In genomic region chr7:44958208-44958607, GRCm38 (mm10) we compare ENCODE assay signal across 10 mouse cellular contexts. TPM values are rescaled to one million over a fixed set of nuclear protein-coding genes. Genes with fewer than 3 reads are reported as not detected.
DNase-seq lines count a peak whose midpoint lies in the region; ATAC-seq lines count a peak whose summit lies in the region.
"Had no signal": no experiment of that assay in that cellular context is flagged by ENCODE, and none has a peak within 500 bp of the region (broad histone marks: within the 10 kb centered on the region; RNA-seq: fewer than 3 reads in every experiment).

No protein-coding gene starts in this region.

- WGBS in midbrain, embryonic 14.5 days, result 56% methylated on average over 7 of the region's 7 CpGs
- 51% methylated on average over 7 of the region's 7 CpGs for WGBS in midbrain, embryonic 13.5 days

- H3K27ac ChIP-seq in midbrain, embryonic 14.5 days (replicated peaks; ENCODE audit: low read depth, low read length), result no peak overlapping the region
- no peak overlapping the region for H3K27ac ChIP-seq in midbrain, embryonic 13.5 days
- H3K27ac ChIP-seq: midbrain, embryonic 12.5 days had no signal

- no peaks in the 10 kb centered on the region for H3K27me3 ChIP-seq in midbrain, embryonic 14.5 days (ENCODE audit: control insufficient read depth, insufficient read depth, low read length)
- no peaks in the 10 kb centered on the region for H3K27me3 ChIP-seq in midbrain, embryonic 13.5 days
- H3K27me3 ChIP-seq: midbrain, embryonic 12.5 days had no signal

- H3K9ac ChIP-seq in midbrain, embryonic 14.5 days (replicated peaks; ENCODE audit: low read length), result no peak overlapping the region
- H3K9ac ChIP-seq in midbrain, embryonic 13.5 days (replicated peaks), result no peak overlapping the region
- H3K9ac ChIP-seq: midbrain, embryonic 12.5 days had no signal

- H3K4me2 ChIP-seq in midbrain, embryonic 14.5 days (ENCODE audit: low read length), result no peak overlapping the region
- no peak overlapping the region for H3K4me2 ChIP-seq in midbrain, embryonic 13.5 days (replicated peaks)
- H3K4me2 ChIP-seq: midbrain, embryonic 12.5 days had no signal

- DNase-seq in gastrocnemius, adult 18-20 months (ENCODE audit: low spot score), result peak; percentile 47
- no peak for DNase-seq in gastrocnemius, postnatal 10 days
- DNase-seq in midbrain, embryonic 14.5 days, result peak; percentile 70
- peak; percentile 52 to 67 for DNase-seq in adrenal gland, postnatal 36 days
- peak; percentile 65 to 77 for DNase-seq in kidney, postnatal 4 days
- peak; percentile 34 for DNase-seq in thymus, postnatal 25 days
- DNase-seq in urinary bladder, postnatal 25 days (ENCODE audit: low spot score), result no peak

- H3K4me1 ChIP-seq in midbrain, embryonic 14.5 days (ENCODE audit: control insufficient read depth, insufficient read depth, low read length), result no peaks in the 10 kb centered on the region
- H3K4me1 ChIP-seq in midbrain, embryonic 13.5 days (replicated peaks), result 0 out of 2 replicates have a peak, but pooled peaks cover under 1% of the 10 kb centered on the region
- H3K4me1 ChIP-seq: midbrain, embryonic 12.5 days had no signal

- ATAC-seq in midbrain, embryonic 14.5 days (ENCODE audit: low FRiP score, low TSS enrichment), result no peak
- ATAC-seq in midbrain, embryonic 13.5 days, result no peak

- H3K9me3 ChIP-seq in midbrain, embryonic 14.5 days (ENCODE audit: control insufficient read depth, low read length), result no peaks in the 10 kb centered on the region
- no peaks in the 10 kb centered on the region for H3K9me3 ChIP-seq in midbrain, embryonic 13.5 days
- H3K9me3 ChIP-seq: midbrain, embryonic 12.5 days had no signal

- H3K36me3 ChIP-seq in midbrain, embryonic 14.5 days (ENCODE audit: control insufficient read depth, insufficient read depth, low read length), result peaks cover 43% of the 10 kb centered on the region
- peaks cover 47% of the 10 kb centered on the region for H3K36me3 ChIP-seq in midbrain, embryonic 13.5 days

- no peak overlapping the region for H3K4me3 ChIP-seq in midbrain, embryonic 14.5 days (replicated peaks; ENCODE audit: low read depth, low read length)
- no peak overlapping the region for H3K4me3 ChIP-seq in midbrain, embryonic 13.5 days (replicated peaks)
- H3K4me3 ChIP-seq: midbrain, embryonic 12.5 days had no signal

RNA-seq across cellular contexts. Expression of gene Tsks, which starts 15.2 kb away (rescaled TPM):
- not detected for total RNA-seq in gastrocnemius, adult 18-20 months (2021)
- not detected for total RNA-seq in gastrocnemius, postnatal 10 days (2021)
- not detected in 2 replicates for polyA plus RNA-seq in midbrain, embryonic 14.5 days (2014; fragmentation: Nextera tagmentation; extraction: Ambion mirVana)
- 0.17 TPM in 1 of 2 replicates, not detected in the other for polyA plus RNA-seq in midbrain, embryonic 13.5 days (2015; fragmentation: Nextera tagmentation; extraction: Ambion mirVana)
- total RNA-seq in adrenal gland, postnatal 36 days (2021), result not detected
- total RNA-seq: hematopoietic stem cell, adult 5-6 weeks had no signal

RNA-seq across cellular contexts. Expression of gene Cpt1c, which starts 16.4 kb away (rescaled TPM):
- 1 to 10 TPM in 1 of 2 experiments, under 1 TPM in 1; 0.64 to 1.4 TPM for total RNA-seq in gastrocnemius, adult 18-20 months (2021)
- 1 to 10 TPM; 4.4 to 5.7 TPM for total RNA-seq in gastrocnemius, postnatal 10 days (2021)
- 50.1 and 52.3 TPM in 2 replicates for polyA plus RNA-seq in midbrain, embryonic 14.5 days (2014; fragmentation: Nextera tagmentation; extraction: Ambion mirVana)
- polyA plus RNA-seq in midbrain, embryonic 13.5 days (2015; fragmentation: Nextera tagmentation; extraction: Ambion mirVana), result 47.0 and 56.0 TPM in 2 replicates
- 10 to 100 TPM in 1 of 2 experiments, 1 to 10 TPM in 1; 8.6 to 10.7 TPM for total RNA-seq in adrenal gland, postnatal 36 days (2021)

RNA-seq across cellular contexts. Expression of gene Prmt1, which starts 28.2 kb away (rescaled TPM):
- 100 to 1,000 TPM; 119 to 139 TPM for total RNA-seq in gastrocnemius, adult 18-20 months (2021)
- total RNA-seq in gastrocnemius, postnatal 10 days (2021), result 100 to 1,000 TPM; 267 to 271 TPM
- 236 and 281 TPM in 2 replicates for polyA plus RNA-seq in midbrain, embryonic 14.5 days (2014; fragmentation: Nextera tagmentation; extraction: Ambion mirVana)
- polyA plus RNA-seq in midbrain, embryonic 13.5 days (2015; fragmentation: Nextera tagmentation; extraction: Ambion mirVana), result 784 and 789 TPM in 2 replicates
- total RNA-seq in adrenal gland, postnatal 36 days (2021), result 100 to 1,000 TPM; 236 to 262 TPM

RNA-seq across cellular contexts. Expression of gene Ap2a1, which starts 28.9 kb away (rescaled TPM):
- total RNA-seq in gastrocnemius, adult 18-20 months (2021), result 10 to 100 TPM; 59.8 to 64.4 TPM
- total RNA-seq in gastrocnemius, postnatal 10 days (2021), result 10 to 100 TPM; 59.0 to 65.0 TPM
- 124 and 133 TPM in 2 replicates for polyA plus RNA-seq in midbrain, embryonic 14.5 days (2014; fragmentation: Nextera tagmentation; extraction: Ambion mirVana)
- polyA plus RNA-seq in midbrain, embryonic 13.5 days (2015; fragmentation: Nextera tagmentation; extraction: Ambion mirVana), result 98.1 and 98.6 TPM in 2 replicates
- total RNA-seq in adrenal gland, postnatal 36 days (2021), result 100 to 1,000 TPM in 1 of 2 experiments, 10 to 100 TPM in 1; 95.0 to 106 TPM

RNA-seq across cellular contexts. Expression of gene Irf3, which starts 39.2 kb away (rescaled TPM):
- 10 to 100 TPM; 15.0 to 19.1 TPM for total RNA-seq in gastrocnemius, adult 18-20 months (2021)
- 10 to 100 TPM; 26.5 to 35.8 TPM for total RNA-seq in gastrocnemius, postnatal 10 days (2021)
- 46.7 and 54.0 TPM in 2 replicates for polyA plus RNA-seq in midbrain, embryonic 14.5 days (2014; fragmentation: Nextera tagmentation; extraction: Ambion mirVana)
- polyA plus RNA-seq in midbrain, embryonic 13.5 days (2015; fragmentation: Nextera tagmentation; extraction: Ambion mirVana), result 63.0 and 70.7 TPM in 2 replicates
- total RNA-seq in adrenal gland, postnatal 36 days (2021), result 100 to 1,000 TPM in 1 of 2 experiments, 10 to 100 TPM in 1; 90.4 to 123 TPM

Comparison
In these comparisons a context has a peak if more than half of its experiments do, and no peak if none do; other contexts are left out.
1. DNase-seq: peak in gastrocnemius, adult 18-20 months (single experiment), midbrain, embryonic 14.5 days (single experiment), adrenal gland, postnatal 36 days (2 of 2), kidney, postnatal 4 days (2 of 2) and thymus, postnatal 25 days (single experiment); none in gastrocnemius, postnatal 10 days (single experiment) and urinary bladder, postnatal 25 days (single experiment).